Mouse (Mus musculus): ENCODE results near the gene Rpgrip1l. TPM values are rescaled to one million over a fixed set of nuclear protein-coding genes. Genes with fewer than 3 reads are reported as not detected.

The Rpgrip1l gene
- polyA plus RNA-seq, 1 experiment from 2014 or later: 16.2 TPM

GRCm38 (mm10) chr8:91188152-91188551, 124.9 kb downstream of the Rpgrip1l start:
- Histone ChIP-seq H3K4me2 (replicated peaks) (no peak overlapping the region), H3K27ac (no peak overlapping the region), H3K4me3 (no peak overlapping the region), H3K9me3 (peaks cover 7% of the 10 kb centered on the region; the same call in 1 of the 2 replicates), H3K9ac (no peak overlapping the region), H3K4me1 (no peaks in the 10 kb centered on the region), H3K27me3 (replicated peaks) (0 out of 2 replicates have a peak, but pooled peaks cover 8% of the 10 kb centered on the region), H3K36me3 (no peaks in the 10 kb centered on the region)
- no peak for ATAC-seq (ENCODE audit: low FRiP score, low read depth)
- 67% methylated on average over 10 of the region's 11 CpGs for WGBS

- 77% methylated on average over 12 of the region's 12 CpGs for WGBS
- Histone ChIP-seq H3K9me3 (peaks cover 7% of the 10 kb centered on the region; the same call in 1 of the 2 replicates), H3K36me3 (no peaks in the 10 kb centered on the region), H3K27me3 (replicated peaks) (0 out of 2 replicates have a peak, but pooled peaks cover 8% of the 10 kb centered on the region), H3K27ac (no peak overlapping the region), H3K4me1 (no peaks in the 10 kb centered on the region), H3K4me2 (replicated peaks) (no peak overlapping the region), H3K9ac (no peak overlapping the region), H3K4me3 (no peak overlapping the region)
- ATAC-seq (ENCODE audit: low FRiP score, low read depth): no peak
Observed at GRCm38 (mm10) chr8:91186372-91186771, 126.7 kb downstream of the Rpgrip1l start.

GRCm38 (mm10) chr8:91177708-91178107, 135.4 kb downstream of the Rpgrip1l start:
- no peak overlapping the region for H3K4me2 ChIP-seq (replicated peaks)
- H3K4me3 ChIP-seq: no peak overlapping the region
- no peaks in the 10 kb centered on the region for H3K4me1 ChIP-seq
- H3K36me3 ChIP-seq: no peaks in the 10 kb centered on the region
- ATAC-seq (ENCODE audit: low FRiP score, low read depth): no peak
- H3K27ac ChIP-seq: no peak overlapping the region
- no peak overlapping the region for H3K9ac ChIP-seq
- no peaks in the 10 kb centered on the region for H3K9me3 ChIP-seq
- H3K27me3 ChIP-seq (replicated peaks): no peaks in the 10 kb centered on the region; the same call in 1 of the 2 replicates
- WGBS: 38% methylated on average over 1 of the region's 1 CpGs

- Histone ChIP-seq H3K27me3 (replicated peaks) (no peaks in the 10 kb centered on the region; the same call in none of the 2 replicates), H3K4me1 (peaks cover 7% of the 10 kb centered on the region), H3K4me2 (replicated peaks) (no peak overlapping the region), H3K9ac (no peak overlapping the region), H3K36me3 (no peaks in the 10 kb centered on the region), H3K27ac (no peak overlapping the region), H3K9me3 (no peaks in the 10 kb centered on the region), H3K4me3 (no peak overlapping the region)
- no peak for ATAC-seq (ENCODE audit: low FRiP score, low read depth)
- 70% methylated on average over 14 of the region's 14 CpGs for WGBS
Observed at GRCm38 (mm10) chr8:91176176-91176575, 136.9 kb downstream of the Rpgrip1l start.

GRCm38 (mm10) chr8:91171605-91172004, 141.5 kb downstream of the Rpgrip1l start:
- 25% methylated on average over 13 of the region's 13 CpGs for WGBS
- ATAC-seq (ENCODE audit: low FRiP score, low read depth): peak; percentile 85
- Histone ChIP-seq H3K4me3 (no peak overlapping the region), H3K36me3 (no peaks in the 10 kb centered on the region), H3K4me2 (replicated peaks) (peak overlapping the region; percentile 46), H3K9ac (no peak overlapping the region), H3K27me3 (replicated peaks) (no peaks in the 10 kb centered on the region; the same call in 1 of the 2 replicates), H3K9me3 (no peaks in the 10 kb centered on the region), H3K27ac (no peak overlapping the region), H3K4me1 (peaks cover 18% of the 10 kb centered on the region)

GRCm38 (mm10) chr8:91170914-91171313, 142.1 kb downstream of the Rpgrip1l start:
- Histone ChIP-seq H3K36me3 (no peaks in the 10 kb centered on the region), H3K9ac (no peak overlapping the region), H3K4me3 (no peak overlapping the region), H3K9me3 (no peaks in the 10 kb centered on the region), H3K27ac (no peak overlapping the region), H3K4me2 (replicated peaks) (peak overlapping the region; percentile 46), H3K4me1 (peaks cover 18% of the 10 kb centered on the region), H3K27me3 (replicated peaks) (no peaks in the 10 kb centered on the region; the same call in 1 of the 2 replicates)
- ATAC-seq (ENCODE audit: low FRiP score, low read depth): no peak
- 36% methylated on average over 14 of the region's 14 CpGs for WGBS

- ATAC-seq (ENCODE audit: low FRiP score, low read depth): no peak
- no peak overlapping the region for H3K4me2 ChIP-seq (replicated peaks)
- H3K27me3 ChIP-seq (replicated peaks): no peaks in the 10 kb centered on the region; the same call in 1 of the 2 replicates
- H3K9ac ChIP-seq: no peak overlapping the region
- H3K36me3 ChIP-seq: no peaks in the 10 kb centered on the region
- H3K9me3 ChIP-seq: 0 out of 2 replicates have a peak, but pooled peaks cover 2% of the 10 kb centered on the region
- no peak overlapping the region for H3K27ac ChIP-seq
- no peak overlapping the region for H3K4me3 ChIP-seq
- peaks cover 18% of the 10 kb centered on the region for H3K4me1 ChIP-seq
- WGBS: 82% methylated on average over 6 of the region's 6 CpGs
Observed at GRCm38 (mm10) chr8:91170152-91170551, 142.9 kb downstream of the Rpgrip1l start.

Other genes starting within 250 kb of the Rpgrip1l start
- 17.0 and 19.4 TPM in 2 replicates for gene Rbl2, start 243.2 kb downstream of the Rpgrip1l start, polyA plus RNA-seq (2016; fragmentation: Nextera tagmentation; extraction: Ambion mirVana)
- gene Aktip, start 113.3 kb downstream of the Rpgrip1l start, polyA plus RNA-seq (2016; fragmentation: Nextera tagmentation; extraction: Ambion mirVana): 81.4 and 86.6 TPM in 2 replicates
- gene Fto, start 263 bp upstream of the Rpgrip1l start, polyA plus RNA-seq (2016; fragmentation: Nextera tagmentation; extraction: Ambion mirVana): 102 and 109 TPM in 2 replicates